Mouse (Mus musculus) erythroblast, embryonic 14.5 days (primary cell): ENCODE data around the gene Trmt44. TPM values are rescaled to one million over a fixed set of nuclear protein-coding genes. Genes with fewer than 3 reads are reported as not detected.
"Not testable (repeated sequence)": the region's sequence is repeated elsewhere in the genome, so short reads cannot be mapped to it uniquely, and the experiment has no call there.

Source experiments
- H3K27me3 ChIP-seq: 2 replicates; pipeline ENCODE4 v1.6.1; 2012; ENCODE audit warnings: inconsistent platforms; ENCODE audit not compliant: control insufficient read depth
- H3K36me3 ChIP-seq: 2 replicates; pipeline ENCODE4 v1.6.1; 2012; ENCODE audit warnings: mild to moderate bottlenecking, inconsistent platforms; ENCODE audit not compliant: control insufficient read depth
- H3K4me1 ChIP-seq: 2 replicates; pipeline ENCODE4 v1.6.1; 2012; ENCODE audit warnings: inconsistent platforms; ENCODE audit not compliant: control insufficient read depth
- H3K4me3 ChIP-seq: replicated peaks from 2 replicates; pipeline ENCODE3; 2012; ENCODE audit warnings: moderate library complexity, mild to moderate bottlenecking, inconsistent platforms
- H3K9me3 ChIP-seq: 2 replicates; pipeline ENCODE4 v1.6.1; 2012; ENCODE audit warnings: low read length, inconsistent platforms, mixed read lengths; ENCODE audit not compliant: control insufficient read depth
- GATA1 ChIP-seq: IDR thresholded peaks from 2 replicates; pipeline ENCODE4 v1.6.1; 2012; ENCODE audit warnings: low read length, inconsistent platforms, mixed read lengths
- TAL1 ChIP-seq: IDR thresholded peaks from 3 replicates; pipeline ENCODE4 v1.6.1; 2012; ENCODE audit warnings: low read length, inconsistent platforms, mixed read lengths
- polyA plus RNA-seq: library from polyadenylated mRNA; stranded (reverse); fragments of >175 nt; gene quantifications from 2 replicates; pipeline ENCODE4 v1.2.3, GENCODE M21; 2012

The Trmt44 gene
- polyA plus RNA-seq, 1 experiment: 0.04 TPM

GRCm38 (mm10) chr5:35593272-35593671 lies 18.4 kb upstream of the Trmt44 start:
- Histone ChIP-seq H3K27me3 (no peaks in the 10 kb centered on the region), H3K9me3 (peaks cover 3% of the 10 kb centered on the region), H3K4me1 (no peaks in the 10 kb centered on the region), H3K36me3 (peaks cover 20% of the 10 kb centered on the region), H3K4me3 (no peak overlapping the region)
- TF ChIP-seq GATA1 (no peak), TAL1 (no peak)

GRCm38 (mm10) chr5:35592824-35593223 lies 18.0 kb upstream of the Trmt44 start:
- TF ChIP-seq TAL1 (no peak), GATA1 (no peak)
- peaks cover 19% of the 10 kb centered on the region for H3K36me3 ChIP-seq

GRCm38 (mm10) chr5:35592081-35592736 lies 17.3 kb upstream of the Trmt44 start:
- Histone ChIP-seq H3K4me1 (no peaks in the 10 kb centered on the region), H3K9me3 (peaks cover 2% of the 10 kb centered on the region; the same call in 1 of the 2 replicates), H3K27me3 (no peaks in the 10 kb centered on the region), H3K36me3 (peaks cover 19% of the 10 kb centered on the region), H3K4me3 (no peak overlapping the region)
- TF ChIP-seq TAL1 (no peak), GATA1 (no peak)

More at GRCm38 (mm10) chr5:35592824-35593223, 18.0 kb upstream of the Trmt44 start:
- Histone ChIP-seq H3K9me3 (peaks cover 2% of the 10 kb centered on the region; the same call in 1 of the 2 replicates), H3K27me3 (no peaks in the 10 kb centered on the region), H3K4me1 (no peaks in the 10 kb centered on the region), H3K4me3 (no peak overlapping the region)

GRCm38 (mm10) chr5:35591497-35591896 lies 16.6 kb upstream of the Trmt44 start:
- TF ChIP-seq TAL1 (no peak), GATA1 (no peak)
- Histone ChIP-seq H3K27me3 (no peaks in the 10 kb centered on the region), H3K4me3 (no peak overlapping the region), H3K4me1 (no peaks in the 10 kb centered on the region), H3K9me3 (peaks cover 2% of the 10 kb centered on the region; the same call in 1 of the 2 replicates), H3K36me3 (peaks cover 19% of the 10 kb centered on the region)

- not testable (repeated sequence) for H3K27me3 ChIP-seq, H3K9me3 ChIP-seq, H3K4me3 ChIP-seq, H3K36me3 ChIP-seq
- peaks cover 17% of the 10 kb centered on the region for H3K4me1 ChIP-seq
Observed at GRCm38 (mm10) chr5:35584259-35584658, 9.4 kb upstream of the Trmt44 start.

GRCm38 (mm10) chr5:35583221-35583783 lies 8.4 kb upstream of the Trmt44 start:
- Histone ChIP-seq H3K9me3 (no peaks in the 10 kb centered on the region), H3K4me1 (peaks cover 17% of the 10 kb centered on the region), H3K36me3 (no peaks in the 10 kb centered on the region), H3K27me3 (peaks cover 8% of the 10 kb centered on the region), H3K4me3 (peak overlapping the region; percentile 74)
- no peak for TF ChIP-seq TAL1
- TF ChIP-seq GATA1: no peak

GRCm38 (mm10) chr5:35582445-35583220 lies 7.8 kb upstream of the Trmt44 start, which contains the start of gene Acox3:
TSS of gene Acox3 (plus strand) at chr5:35583040.
- no peaks in the 10 kb centered on the region for H3K36me3 ChIP-seq
- peaks cover 8% of the 10 kb centered on the region for H3K27me3 ChIP-seq
- H3K9me3 ChIP-seq: no peaks in the 10 kb centered on the region
- TF ChIP-seq TAL1 (no peak), GATA1 (no peak)
- H3K4me1 ChIP-seq: peaks cover 17% of the 10 kb centered on the region
- H3K4me3 ChIP-seq: peak within 1 kb of the TSS; percentile 74

- peaks cover 8% of the 10 kb centered on the region for H3K27me3 ChIP-seq
- no peak for TF ChIP-seq TAL1
- TF ChIP-seq GATA1: no peak
- H3K4me3 ChIP-seq: no peak overlapping the region
- H3K9me3 ChIP-seq: no peaks in the 10 kb centered on the region
- peaks cover 18% of the 10 kb centered on the region for H3K4me1 ChIP-seq
- H3K36me3 ChIP-seq: no peaks in the 10 kb centered on the region
Observed at GRCm38 (mm10) chr5:35580156-35580922, 5.5 kb upstream of the Trmt44 start.
